Mouse (Mus musculus) brain, embryonic 14.5 days (tissue): ENCODE results near the gene Slc39a13.

Source experiments
- CTCF ChIP-seq: fragments of 200-500 bp; IDR thresholded peaks from 2 replicates; pipeline ENCODE4 v1.5.1; 2012; ENCODE audit warnings: inconsistent platforms, mild to moderate bottlenecking, moderate library complexity, borderline replicate concordance; ENCODE audit not compliant: insufficient read depth, insufficient read length; ENCODE audit errors: extremely low read depth
- POLR2A ChIP-seq: fragments of 200-500 bp; IDR thresholded peaks from 2 replicates; pipeline ENCODE4 v1.6.1; 2012; ENCODE audit warnings: mild to moderate bottlenecking, inconsistent platforms, borderline replicate concordance; ENCODE audit not compliant: poor library complexity, insufficient read depth, insufficient read length, severe bottlenecking; ENCODE audit errors: extremely low read depth

DNA sequence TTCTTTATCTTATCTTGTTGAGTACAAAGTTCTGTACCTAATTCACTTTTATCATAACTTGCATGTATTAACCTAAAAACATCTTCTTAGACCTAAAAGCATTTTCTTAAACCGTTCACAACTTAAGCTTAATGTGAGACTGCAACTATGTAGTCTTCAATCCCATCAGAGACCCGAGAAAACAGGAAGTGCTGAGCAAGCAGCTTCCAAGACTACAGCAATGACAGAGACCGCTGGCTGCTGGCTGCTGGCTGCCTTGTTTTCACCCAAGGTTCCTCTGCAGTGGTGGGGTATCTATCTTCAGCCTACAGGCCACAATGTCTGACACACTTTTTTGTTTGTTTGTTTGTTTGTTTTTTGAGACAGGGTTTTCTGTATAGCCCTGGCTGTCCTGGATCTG, 18.3 kb downstream of the Slc39a13 start:
- no peak for TF ChIP-seq CTCF
- TF ChIP-seq POLR2A = no peak
